Mouse (Mus musculus) ovary, postnatal 36 days (tissue): Measurements from ENCODE around the gene E330009J07Rik.

Experiments used
- DNase-seq: peaks from one replicate; pipeline ENCODE4 v3.0.0; 2022; ENCODE audit warnings: low spot score, mixed read lengths

Gene E330009J07Rik

GRCm38 (mm10) chr6:40429521-40429931 lies 6.4 kb downstream of the E330009J07Rik start:
- DNase-seq: no peak

- DNase-seq: no peak
Measured at GRCm38 (mm10) chr6:40428696-40429095, 7.2 kb downstream of the E330009J07Rik start.

- DNase-seq: no peak
Measured at GRCm38 (mm10) chr6:40427441-40427840, 8.5 kb downstream of the E330009J07Rik start.

- DNase-seq: no peak
Measured at GRCm38 (mm10) chr6:40423774-40424173, 12.2 kb downstream of the E330009J07Rik start.

- DNase-seq: no peak
Measured at GRCm38 (mm10) chr6:40423013-40423412, 12.9 kb downstream of the E330009J07Rik start.

- no peak for DNase-seq
Measured at GRCm38 (mm10) chr6:40421099-40421498, 14.8 kb downstream of the E330009J07Rik start.

GRCm38 (mm10) chr6:40418386-40418785 lies 17.5 kb downstream of the E330009J07Rik start:
- DNase-seq: no peak

- no peak for DNase-seq
Measured at GRCm38 (mm10) chr6:40415799-40416198, 20.1 kb downstream of the E330009J07Rik start.

GRCm38 (mm10) chr6:40413565-40413964 lies 22.4 kb downstream of the E330009J07Rik start:
- DNase-seq: no peak

GRCm38 (mm10) chr6:40413046-40413445 lies 22.9 kb downstream of the E330009J07Rik start:
- DNase-seq: no peak

- DNase-seq: no peak
Measured at GRCm38 (mm10) chr6:40411085-40411484, 24.9 kb downstream of the E330009J07Rik start.

- no peak for DNase-seq
Measured at GRCm38 (mm10) chr6:40403640-40404285, 32.2 kb downstream of the E330009J07Rik start.

GRCm38 (mm10) chr6:40402031-40402430 lies 33.9 kb downstream of the E330009J07Rik start:
- no peak for DNase-seq

GRCm38 (mm10) chr6:40393213-40393612 lies 42.7 kb downstream of the E330009J07Rik start:
- DNase-seq: peak; percentile 45

GRCm38 (mm10) chr6:40390975-40391374 lies 45.0 kb downstream of the E330009J07Rik start:
- DNase-seq: no peak

- DNase-seq: no peak
Measured at GRCm38 (mm10) chr6:40388660-40389059, 47.3 kb downstream of the E330009J07Rik start.

GRCm38 (mm10) chr6:40385682-40386081 lies 50.3 kb downstream of the E330009J07Rik start:
- no peak for DNase-seq

GRCm38 (mm10) chr6:40381908-40382307 lies 54.0 kb downstream of the E330009J07Rik start:
- no peak for DNase-seq

- DNase-seq: no peak
Measured at GRCm38 (mm10) chr6:40380181-40380580, 55.8 kb downstream of the E330009J07Rik start.

- no peak for DNase-seq
Measured at GRCm38 (mm10) chr6:40371031-40371430, 64.9 kb downstream of the E330009J07Rik start.

- no peak for DNase-seq
Measured at GRCm38 (mm10) chr6:40353360-40353759, 82.6 kb downstream of the E330009J07Rik start.
